Mouse (Mus musculus) forebrain, embryonic 12.5 days (tissue): ENCODE results near the gene St3gal4. TPM values are rescaled to one million over a fixed set of nuclear protein-coding genes. Genes with fewer than 3 reads are reported as not detected.
A peak's percentile ranks its signal among the peaks of the same experiment; 100 is the strongest.

ENCODE experiments used
- ATAC-seq: fragments of 200-750 bp; cut with Nextera tagmentation; 2 replicates; pipeline ENCODE4 v1.8.0; 2017; ENCODE audit warnings: moderate TSS enrichment; ENCODE audit not compliant: low FRiP score
- H3K27ac ChIP-seq: fragments of 300-500 bp; sonication (generic); 2 replicates; pipeline ENCODE4 v1.5.1; 2016; ENCODE audit warnings: mild to moderate bottlenecking
- H3K27me3 ChIP-seq: fragments of 300-500 bp; sonication (generic); 2 replicates; pipeline ENCODE4 v1.6.1; 2016; ENCODE audit warnings: mild to moderate bottlenecking
- H3K36me3 ChIP-seq: fragments of 300-500 bp; sonication (generic); replicated peaks from 2 replicates; pipeline ENCODE4 v1.6.1; 2016; ENCODE audit warnings: mild to moderate bottlenecking
- H3K4me1 ChIP-seq: fragments of 300-500 bp; sonication (generic); 2 replicates; pipeline ENCODE4 v1.6.1; 2016
- H3K4me2 ChIP-seq: fragments of 300-500 bp; sonication (generic); 2 replicates; pipeline ENCODE4 v1.6.1; 2016; ENCODE audit warnings: mild to moderate bottlenecking, moderate library complexity
- H3K4me3 ChIP-seq: fragments of 300-500 bp; sonication (generic); replicated peaks from 2 replicates; pipeline ENCODE4 v1.5.1; 2016; ENCODE audit warnings: mild to moderate bottlenecking
- H3K9ac ChIP-seq: fragments of 300-500 bp; sonication (generic); 2 replicates; pipeline ENCODE4 v1.6.1; 2016; ENCODE audit warnings: mild to moderate bottlenecking
- H3K9me3 ChIP-seq: fragments of 300-500 bp; sonication (generic); 2 replicates; pipeline ENCODE4 v1.6.1; 2016
- WGBS: fragments of 180-500 bp; shearing (Covaris S2); methylation state at CpG from one replicate; pipeline ENCODE4 v1.1.7; 2016; 5-methylcytosine and 5-hydroxymethylcytosine counted together
- polyA plus RNA-seq: library from polyadenylated mRNA; unstranded; fragments of >200 nt; fragmentation: Nextera tagmentation; extraction: Ambion mirVana; gene quantifications from 2 replicates; pipeline ENCODE4 v1.2.1, GENCODE M21; 2016

The St3gal4 gene
- polyA plus RNA-seq, 1 experiment from 2014 or later, result 12.1 TPM

DNA sequence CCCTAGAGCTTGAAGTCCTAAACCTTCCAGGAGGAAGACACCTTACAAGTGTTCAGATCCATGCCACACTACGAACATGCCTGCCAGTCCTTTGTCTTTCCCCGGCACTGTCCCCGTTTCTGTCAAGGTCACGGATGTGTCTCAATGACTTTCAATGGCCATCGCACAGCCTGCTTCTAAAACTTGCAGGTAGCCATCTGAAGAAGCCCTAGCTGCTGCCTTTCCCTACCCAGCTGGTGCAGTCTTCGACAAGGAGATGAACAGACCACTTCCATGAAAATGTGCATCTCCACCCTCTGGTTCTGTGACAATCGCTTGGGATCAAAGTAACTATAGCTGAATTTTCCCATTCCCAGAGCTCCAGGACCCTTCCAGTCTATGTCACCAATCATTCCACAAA is 7.6 kb downstream of the St3gal4 start:
- ATAC-seq, result no peak
- no peak overlapping the region for H3K4me3 ChIP-seq
- H3K36me3 ChIP-seq, result no peaks in the 10 kb centered on the region
- WGBS, result 78% methylated on average over 7 of the region's 7 CpGs
- no peaks in the 10 kb centered on the region for H3K9me3 ChIP-seq
- no peak overlapping the region for H3K9ac ChIP-seq
- H3K27me3 ChIP-seq, result no peaks in the 10 kb centered on the region
- H3K27ac ChIP-seq, result no peak overlapping the region
- peak overlapping the region; percentile 33; the same call in 1 of the 2 replicates for H3K4me2 ChIP-seq
- H3K4me1 ChIP-seq, result peaks cover 35% of the 10 kb centered on the region

DNA sequence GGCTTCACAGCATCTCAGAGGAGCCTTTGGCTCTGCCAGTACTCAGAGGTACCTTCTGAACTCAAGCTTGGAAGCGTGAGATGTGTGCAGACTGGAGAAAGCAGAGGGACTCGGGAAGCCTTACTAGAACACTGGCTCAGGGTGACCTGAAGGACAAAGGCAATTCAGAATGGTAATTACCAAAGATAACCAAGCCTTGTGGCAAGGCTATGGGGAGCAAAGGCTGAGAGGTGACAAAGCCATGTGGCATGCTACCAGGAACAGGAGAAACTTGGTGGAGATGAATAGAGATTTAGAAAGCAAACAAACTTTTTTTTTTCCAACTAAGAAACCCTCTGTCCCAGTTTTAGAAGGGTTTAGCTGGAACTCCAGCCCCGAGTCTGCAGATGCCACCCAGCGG is 8.5 kb downstream of the St3gal4 start:
- 80% methylated on average over 4 of the region's 4 CpGs for WGBS
- Histone ChIP-seq H3K27me3 (no peaks in the 10 kb centered on the region), H3K4me3 (no peak overlapping the region), H3K27ac (no peak overlapping the region), H3K9ac (no peak overlapping the region), H3K9me3 (no peaks in the 10 kb centered on the region), H3K4me1 (peaks cover 31% of the 10 kb centered on the region), H3K4me2 (no peak overlapping the region), H3K36me3 (no peaks in the 10 kb centered on the region)
- no peak for ATAC-seq

DNA sequence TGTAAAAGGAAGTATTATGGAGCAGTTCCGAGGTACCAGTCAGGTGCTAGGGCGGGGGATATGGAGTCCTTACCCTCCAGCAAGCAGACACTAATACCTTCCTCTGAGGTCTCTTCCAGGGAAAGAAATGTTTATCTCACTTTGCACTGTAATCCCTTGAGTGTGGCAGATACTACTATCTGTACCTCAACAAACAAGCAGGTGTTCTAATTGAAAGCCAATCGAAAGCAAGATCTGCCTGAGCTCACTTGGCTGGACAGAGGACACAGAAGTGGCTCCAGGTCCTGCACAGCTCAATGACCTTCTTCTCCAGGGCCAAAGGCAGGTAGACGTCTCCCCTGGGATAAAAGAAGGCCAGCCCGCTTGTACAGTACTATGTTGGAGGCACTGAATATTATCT is 9.0 kb downstream of the St3gal4 start:
- ATAC-seq, result no peak
- Histone ChIP-seq H3K27me3 (no peaks in the 10 kb centered on the region), H3K9me3 (no peaks in the 10 kb centered on the region), H3K4me1 (peaks cover 27% of the 10 kb centered on the region), H3K4me2 (no peak overlapping the region), H3K36me3 (no peaks in the 10 kb centered on the region), H3K9ac (no peak overlapping the region), H3K27ac (no peak overlapping the region), H3K4me3 (no peak overlapping the region)
- 95% methylated on average over 5 of the region's 5 CpGs for WGBS

DNA sequence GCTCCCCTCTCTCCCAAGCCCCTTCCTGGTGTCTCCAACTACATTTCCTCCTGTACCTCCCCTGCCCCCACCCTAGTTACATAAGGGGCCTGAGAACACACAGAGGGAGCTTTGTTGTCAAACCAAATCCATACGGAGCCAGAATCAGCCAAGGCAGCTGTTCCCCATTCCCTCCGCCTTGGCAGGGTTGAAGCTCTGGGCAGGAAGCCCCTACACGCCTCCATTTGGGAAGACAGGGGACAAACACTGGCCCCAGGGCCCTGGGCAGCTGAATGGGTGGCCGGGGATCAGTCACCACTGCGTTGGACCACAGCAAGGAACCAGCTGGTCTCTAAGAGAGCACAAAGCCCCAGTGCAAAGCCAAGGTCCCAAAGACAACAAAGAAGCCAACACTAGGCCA is 10.2 kb downstream of the St3gal4 start:
- no peaks in the 10 kb centered on the region for H3K9me3 ChIP-seq
- H3K27ac ChIP-seq, result no peak overlapping the region
- H3K36me3 ChIP-seq, result no peaks in the 10 kb centered on the region
- no peak overlapping the region for H3K4me2 ChIP-seq
- peaks cover 27% of the 10 kb centered on the region for H3K4me1 ChIP-seq
- no peak for ATAC-seq
- no peak overlapping the region for H3K4me3 ChIP-seq
- 58% methylated on average over 5 of the region's 5 CpGs for WGBS
- no peak overlapping the region for H3K9ac ChIP-seq
- no peaks in the 10 kb centered on the region for H3K27me3 ChIP-seq

DNA sequence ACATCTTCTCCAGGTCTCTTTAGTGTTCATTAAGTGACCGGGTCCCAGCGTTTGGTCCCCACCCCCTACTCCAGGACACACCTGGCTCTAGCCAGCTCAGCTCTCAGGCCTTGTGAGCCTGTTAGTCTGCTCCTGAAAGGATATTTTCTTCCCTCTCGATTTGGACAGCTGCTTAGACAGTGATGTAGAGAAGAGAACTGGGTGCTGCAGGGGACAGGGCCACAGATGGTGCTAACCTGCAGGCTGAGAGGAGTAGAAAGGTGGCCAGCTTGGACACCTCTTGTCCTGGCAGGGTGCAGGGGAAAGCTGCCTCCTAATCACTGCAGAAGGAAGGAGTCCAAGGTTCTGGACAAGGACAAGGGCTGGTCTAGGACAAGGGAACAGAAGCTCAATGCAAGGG is 11.0 kb downstream of the St3gal4 start:
- ATAC-seq, result no peak
- no peaks in the 10 kb centered on the region for H3K9me3 ChIP-seq
- H3K27ac ChIP-seq, result no peak overlapping the region
- no peaks in the 10 kb centered on the region for H3K27me3 ChIP-seq
- peaks cover 27% of the 10 kb centered on the region for H3K4me1 ChIP-seq
- H3K4me3 ChIP-seq, result no peak overlapping the region
- WGBS, result 89% methylated on average over 3 of the region's 3 CpGs
- H3K4me2 ChIP-seq, result no peak overlapping the region
- no peak overlapping the region for H3K9ac ChIP-seq
- no peaks in the 10 kb centered on the region for H3K36me3 ChIP-seq

DNA sequence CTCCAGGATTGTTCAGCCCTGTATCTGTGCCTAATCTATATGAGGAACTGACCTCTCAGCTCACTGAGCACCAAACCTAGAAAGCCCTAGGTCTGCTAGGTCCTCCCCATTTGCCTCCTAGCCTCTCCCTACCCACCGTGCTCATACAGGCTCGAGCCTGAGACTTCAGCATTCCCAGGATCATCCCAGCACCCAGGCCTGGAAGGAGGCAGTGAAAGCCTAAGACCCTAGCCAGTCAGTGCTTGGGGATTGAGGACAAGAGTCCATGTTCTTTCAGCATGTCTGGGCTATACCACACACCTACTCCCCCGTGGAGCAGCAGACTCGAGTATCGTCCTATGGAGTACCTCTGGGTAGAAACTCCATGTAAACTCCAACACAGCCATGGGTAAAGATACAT is 11.7 kb downstream of the St3gal4 start:
- Histone ChIP-seq H3K4me1 (peaks cover 26% of the 10 kb centered on the region), H3K36me3 (no peaks in the 10 kb centered on the region), H3K9me3 (no peaks in the 10 kb centered on the region), H3K27me3 (no peaks in the 10 kb centered on the region), H3K4me2 (no peak overlapping the region), H3K9ac (no peak overlapping the region), H3K4me3 (no peak overlapping the region), H3K27ac (no peak overlapping the region)
- no peak for ATAC-seq
- WGBS, result 90% methylated on average over 5 of the region's 5 CpGs

DNA sequence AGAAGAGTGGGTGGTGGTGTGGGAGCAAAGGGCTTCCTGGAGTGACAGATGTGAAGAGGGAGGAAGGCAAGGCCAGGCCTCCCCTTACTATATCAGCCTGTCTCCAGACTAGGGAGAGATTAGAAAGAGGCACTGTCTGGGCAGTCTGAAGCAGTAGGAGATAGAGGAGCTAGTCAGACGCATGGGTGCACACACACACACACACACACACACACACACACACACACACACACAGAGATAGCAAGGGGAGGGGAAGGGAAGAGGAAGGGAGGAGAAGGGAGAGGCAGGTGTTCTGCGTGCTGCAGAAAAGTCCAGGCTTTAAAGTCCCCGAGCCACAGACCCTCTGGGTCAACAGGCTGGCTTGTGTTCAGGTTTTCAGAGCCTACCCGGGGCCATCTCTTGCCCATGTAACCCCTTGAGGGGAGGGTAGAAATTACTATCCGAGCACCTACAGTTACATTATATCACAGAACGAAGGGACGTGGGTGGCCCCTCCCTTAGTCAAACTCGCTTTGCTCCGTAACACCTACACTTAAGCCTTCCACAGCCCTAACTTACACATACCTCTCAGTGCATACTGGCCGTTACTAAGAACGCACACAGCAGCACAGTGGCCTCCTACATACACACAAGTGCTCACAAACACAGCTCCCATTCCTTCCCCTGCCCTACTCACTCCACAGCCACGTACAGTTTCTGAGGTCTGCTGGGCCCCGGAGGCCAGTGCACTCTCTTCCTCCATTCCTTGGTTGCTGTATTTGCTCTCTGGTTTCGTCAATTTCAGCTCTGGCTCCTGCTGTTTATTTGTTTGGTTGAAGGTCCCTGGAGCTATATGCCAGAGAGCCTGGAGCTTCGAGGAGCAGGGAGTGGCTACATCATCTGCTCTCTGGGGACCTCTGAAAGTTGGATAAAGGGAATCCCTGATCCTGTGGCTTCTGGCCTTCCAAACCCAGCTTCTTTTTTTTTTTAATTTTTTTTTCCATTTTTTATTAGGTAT is 12.9 kb downstream of the St3gal4 start:
- peaks cover 16% of the 10 kb centered on the region; the same call in 1 of the 2 replicates for H3K4me1 ChIP-seq
- no peak for ATAC-seq
- no peaks in the 10 kb centered on the region for H3K36me3 ChIP-seq
- WGBS, result 71% methylated on average over 14 of the region's 15 CpGs
- no peak overlapping the region for H3K9ac ChIP-seq
- no peak overlapping the region for H3K4me2 ChIP-seq
- no peaks in the 10 kb centered on the region for H3K27me3 ChIP-seq
- H3K9me3 ChIP-seq, result no peaks in the 10 kb centered on the region
- H3K27ac ChIP-seq, result no peak overlapping the region
- H3K4me3 ChIP-seq, result no peak overlapping the region

DNA sequence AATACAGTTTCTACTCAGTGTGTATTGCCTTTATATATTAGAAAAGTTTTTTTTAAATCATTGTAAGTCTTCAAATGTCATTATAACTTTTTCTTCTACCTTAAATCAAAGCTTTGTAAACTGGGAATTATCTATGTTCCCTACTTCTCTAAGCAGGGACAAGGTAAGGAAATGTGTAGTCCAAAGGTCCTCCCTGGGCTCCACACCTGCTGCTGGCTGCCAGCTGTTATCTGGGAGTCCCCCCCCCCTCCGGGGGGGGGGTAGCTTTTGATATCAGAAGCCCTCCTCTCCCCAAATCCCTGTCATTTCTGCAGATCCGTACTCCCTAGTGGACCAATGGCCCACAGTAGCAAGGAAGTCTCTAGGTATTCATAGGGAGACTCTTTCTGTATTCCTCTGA is 13.6 kb downstream of the St3gal4 start:
- Histone ChIP-seq H3K27ac (no peak overlapping the region), H3K4me1 (peaks cover 14% of the 10 kb centered on the region; the same call in 1 of the 2 replicates), H3K4me3 (no peak overlapping the region), H3K9ac (no peak overlapping the region), H3K4me2 (no peak overlapping the region), H3K36me3 (no peaks in the 10 kb centered on the region), H3K9me3 (no peaks in the 10 kb centered on the region), H3K27me3 (no peaks in the 10 kb centered on the region)
- no peak for ATAC-seq
- WGBS, result 72% methylated on average over 2 of the region's 2 CpGs

DNA sequence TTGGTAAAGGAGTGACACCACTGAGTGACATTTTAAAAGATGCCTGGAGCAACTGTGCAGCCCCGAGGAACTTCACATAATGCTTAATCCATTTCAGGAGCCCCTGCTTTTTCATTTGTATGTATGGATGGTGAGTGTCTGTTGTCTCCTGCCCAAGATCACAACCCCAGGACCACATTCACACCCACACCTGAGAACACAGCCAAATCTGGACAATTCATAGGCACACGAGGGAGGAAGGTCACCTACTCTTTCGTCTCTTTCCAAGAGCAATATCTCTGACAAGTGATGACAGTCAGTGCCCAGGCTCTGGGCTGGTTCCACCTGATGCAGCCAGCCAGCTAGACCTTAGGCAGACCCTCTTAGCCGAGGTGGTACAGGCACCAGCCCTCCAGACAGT is 14.4 kb downstream of the St3gal4 start:
- Histone ChIP-seq H3K27ac (no peak overlapping the region), H3K4me2 (no peak overlapping the region), H3K4me3 (no peak overlapping the region), H3K9ac (no peak overlapping the region), H3K36me3 (no peaks in the 10 kb centered on the region), H3K27me3 (no peaks in the 10 kb centered on the region), H3K9me3 (no peaks in the 10 kb centered on the region), H3K4me1 (peaks cover 13% of the 10 kb centered on the region; the same call in 1 of the 2 replicates)
- 89% methylated on average over 4 of the region's 4 CpGs for WGBS
- no peak for ATAC-seq

DNA sequence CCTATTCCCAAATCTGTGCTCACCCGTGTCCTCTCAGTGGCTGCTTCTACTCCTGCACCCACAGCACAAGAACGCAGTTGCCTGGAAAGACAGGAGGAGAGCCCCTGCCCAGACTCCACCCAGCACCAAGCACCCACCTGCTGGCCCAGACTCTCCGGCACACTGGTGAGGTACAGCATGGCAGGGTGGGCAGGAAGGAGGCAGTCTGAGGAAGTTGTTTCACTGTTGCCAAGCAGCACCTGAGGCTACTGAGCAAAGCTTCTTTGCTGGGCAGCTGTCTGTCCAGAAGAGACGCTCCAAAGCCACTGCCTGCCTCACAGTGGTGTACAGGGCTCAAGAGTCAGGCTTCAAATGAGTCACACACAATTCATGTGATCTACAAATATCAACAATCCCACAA is 20.3 kb downstream of the St3gal4 start:
- Histone ChIP-seq H3K27ac (no peak overlapping the region), H3K4me3 (no peak overlapping the region), H3K27me3 (no peaks in the 10 kb centered on the region), H3K36me3 (no peaks in the 10 kb centered on the region), H3K9me3 (no peaks in the 10 kb centered on the region), H3K4me1 (no peaks in the 10 kb centered on the region), H3K4me2 (no peak overlapping the region), H3K9ac (no peak overlapping the region)
- no peak for ATAC-seq
- WGBS, result 91% methylated on average over 4 of the region's 4 CpGs

DNA sequence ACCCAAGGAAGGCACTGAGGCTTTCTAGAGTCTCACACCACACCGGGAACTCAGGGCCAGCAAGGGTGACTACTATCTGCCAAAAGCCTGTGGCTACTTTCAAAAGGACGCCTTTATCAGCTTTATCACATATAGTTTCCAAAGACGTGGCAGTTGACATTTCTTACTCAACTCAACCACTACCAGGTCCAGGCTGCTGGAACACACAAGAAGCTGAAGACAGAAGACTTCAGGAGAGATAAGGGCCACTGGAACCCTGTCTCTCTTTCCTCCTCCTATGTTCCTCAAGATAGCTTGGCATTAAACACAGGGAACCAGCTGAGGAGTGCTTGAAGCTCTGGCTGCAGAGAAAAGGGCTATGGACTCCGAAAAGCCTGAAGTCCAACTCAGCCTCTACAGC is 21.2 kb downstream of the St3gal4 start:
- Histone ChIP-seq H3K9ac (no peak overlapping the region), H3K4me2 (no peak overlapping the region), H3K4me3 (no peak overlapping the region), H3K4me1 (no peaks in the 10 kb centered on the region), H3K27ac (no peak overlapping the region), H3K36me3 (no peaks in the 10 kb centered on the region), H3K9me3 (no peaks in the 10 kb centered on the region), H3K27me3 (no peaks in the 10 kb centered on the region)
- ATAC-seq, result no peak
- 93% methylated on average over 4 of the region's 4 CpGs for WGBS

DNA sequence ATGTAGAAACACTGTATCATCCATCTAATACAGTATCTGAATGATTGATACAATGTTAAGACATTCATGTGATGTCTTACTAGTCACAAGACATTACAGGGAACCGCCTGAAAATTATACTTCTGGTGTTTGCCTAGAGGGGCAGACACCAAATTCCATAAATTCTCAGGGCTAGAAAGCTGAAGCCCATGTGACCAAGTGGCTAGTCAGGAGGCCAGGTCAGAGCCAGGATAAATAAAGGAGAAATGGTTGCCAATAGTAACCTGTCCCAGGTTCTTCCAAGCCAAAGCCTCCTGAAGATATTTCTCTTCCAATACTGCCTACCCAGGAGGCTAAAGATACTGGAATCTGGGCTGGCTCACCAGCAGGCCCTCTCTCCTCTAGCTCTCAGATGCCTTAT is 23.3 kb downstream of the St3gal4 start:
- Histone ChIP-seq H3K27ac (no peak overlapping the region), H3K36me3 (no peaks in the 10 kb centered on the region), H3K4me1 (no peaks in the 10 kb centered on the region), H3K9me3 (no peaks in the 10 kb centered on the region), H3K9ac (no peak overlapping the region), H3K4me3 (no peak overlapping the region), H3K4me2 (no peak overlapping the region), H3K27me3 (no peaks in the 10 kb centered on the region)
- ATAC-seq, result no peak
- 89% methylated on average over 1 of the region's 1 CpGs for whole genome bisulfite sequencing

DNA sequence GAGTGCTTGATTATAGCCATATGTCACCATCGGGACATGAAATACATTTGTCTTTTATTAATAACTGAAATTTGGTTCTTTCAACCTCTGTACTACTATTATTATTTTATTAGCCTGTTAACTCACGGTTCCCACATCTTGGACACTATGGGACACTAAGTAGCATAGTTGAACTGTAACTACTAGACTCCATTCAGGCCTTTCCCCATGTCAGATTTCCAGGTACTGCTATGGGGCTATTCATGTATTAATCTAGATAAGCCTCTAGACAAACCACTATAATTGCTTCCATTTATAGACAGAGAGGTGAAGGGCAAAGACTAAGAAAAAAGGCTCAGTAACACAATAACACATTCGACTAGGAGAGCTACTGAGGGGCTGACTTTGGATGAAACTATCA is 25.7 kb downstream of the St3gal4 start:
- no peak for ATAC-seq
- Histone ChIP-seq H3K4me3 (no peak overlapping the region), H3K4me1 (no peaks in the 10 kb centered on the region), H3K27me3 (no peaks in the 10 kb centered on the region), H3K9ac (no peak overlapping the region), H3K27ac (no peak overlapping the region), H3K4me2 (no peak overlapping the region), H3K36me3 (no peaks in the 10 kb centered on the region), H3K9me3 (no peaks in the 10 kb centered on the region)
- 93% methylated on average over 3 of the region's 3 CpGs for WGBS
